Mouse (Mus musculus) adipocyte (in vitro differentiated cells): ENCODE measurements around the gene Olfr1412.

ENCODE experiments used
- DNase-seq: peaks from one replicate; pipeline ENCODE4 v3.0.0-alpha.2; 2016; ENCODE audit warnings: low spot score

Olfr1412 gene

DNA sequence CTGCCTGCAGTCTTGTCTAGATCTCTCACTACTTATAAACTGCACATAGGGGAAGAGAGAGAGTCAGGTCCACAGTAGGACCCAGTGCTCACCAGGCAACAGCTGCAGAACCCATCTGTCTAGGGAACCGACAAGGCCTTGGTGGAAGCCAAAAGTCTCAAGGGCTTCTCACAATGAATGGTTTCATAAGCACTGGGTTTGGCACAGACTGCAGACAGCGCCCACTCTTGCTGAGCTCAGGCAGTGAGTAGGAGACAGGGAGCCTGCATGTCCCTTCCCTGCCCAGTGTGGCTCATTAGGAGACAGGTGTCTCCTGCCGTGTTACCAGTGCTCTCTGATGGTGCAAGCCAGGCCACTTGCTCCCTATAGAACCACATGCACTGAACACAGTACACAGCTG, 52.6 kb downstream of the Olfr1412 start:
- DNase-seq: no peak

- DNase-seq: no peak
These were observed 53.2 kb downstream of the Olfr1412 start for GRCm38 (mm10) chr1:92638736-92639135.

DNA sequence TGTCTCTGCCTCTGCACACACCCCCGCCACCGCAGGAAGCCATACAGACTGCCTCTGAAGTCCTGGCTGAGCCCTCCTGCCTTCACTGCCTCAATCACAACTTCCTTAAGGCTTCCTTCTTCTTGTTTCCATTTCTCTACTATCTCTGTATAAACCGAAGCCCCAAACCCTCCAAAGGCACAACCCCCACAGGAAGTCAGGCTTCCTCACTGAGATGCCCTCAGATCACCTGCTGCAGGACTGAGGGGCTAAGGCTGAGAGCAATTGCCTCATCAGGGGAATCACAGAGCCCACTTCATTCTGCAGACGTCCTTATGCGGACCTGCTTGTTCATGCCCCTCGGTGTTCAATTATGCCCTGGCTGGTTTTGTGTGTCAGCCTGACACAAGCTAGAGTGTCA, 54.8 kb downstream of the Olfr1412 start:
- DNase-seq: no peak
